Mouse (Mus musculus) midbrain, embryonic 14.5 days (tissue): ENCODE results near the gene Mogs. TPM values are rescaled to one million over a fixed set of nuclear protein-coding genes. Genes with fewer than 3 reads are reported as not detected.

Experiments
- ATAC-seq: fragments of 200-750 bp; cut with Nextera tagmentation; 2 replicates; pipeline ENCODE4 v1.8.0; 2017; ENCODE audit warnings: moderate number of reproducible peaks, moderate library complexity; ENCODE audit not compliant: low FRiP score, low TSS enrichment
- DNase-seq: peaks from one replicate; pipeline ENCODE4 v3.0.0-alpha.2; 2015
- H3K27ac ChIP-seq: fragments of 300-500 bp; sonication (generic); replicated peaks from 2 replicates; pipeline ENCODE4 v1.5.1; 2014; ENCODE audit warnings: mild to moderate bottlenecking, low read depth, low read length, moderate library complexity
- H3K27me3 ChIP-seq: fragments of 300-500 bp; sonication (generic); 2 replicates; pipeline ENCODE4 v1.6.1; 2014; ENCODE audit warnings: low read length, control low read depth, mixed read lengths; ENCODE audit not compliant: control insufficient read depth, insufficient read depth
- H3K36me3 ChIP-seq: fragments of 300-500 bp; sonication (generic); 2 replicates; pipeline ENCODE4 v1.6.1; 2014; ENCODE audit warnings: low read length, control low read depth; ENCODE audit not compliant: control insufficient read depth, insufficient read depth
- H3K4me1 ChIP-seq: fragments of 300-500 bp; sonication (generic); 2 replicates; pipeline ENCODE4 v1.6.1; 2014; ENCODE audit warnings: mild to moderate bottlenecking, antibody characterized with exemption, low read length, control low read depth; ENCODE audit not compliant: control insufficient read depth, insufficient read depth
- H3K4me2 ChIP-seq: fragments of 300-500 bp; sonication (generic); 2 replicates; pipeline ENCODE4 v1.6.1; 2014; ENCODE audit warnings: mild to moderate bottlenecking, low read length, moderate library complexity
- H3K4me3 ChIP-seq: fragments of 300-500 bp; sonication (generic); replicated peaks from 2 replicates; pipeline ENCODE4 v1.5.1; 2014; ENCODE audit warnings: low read depth, low read length
- H3K9ac ChIP-seq: fragments of 300-500 bp; sonication (generic); replicated peaks from 2 replicates; pipeline ENCODE4 v1.6.1; 2014; ENCODE audit warnings: mild to moderate bottlenecking, low read length, moderate library complexity
- H3K9me3 ChIP-seq: fragments of 300-500 bp; sonication (generic); 2 replicates; pipeline ENCODE4 v1.6.1; 2016; ENCODE audit warnings: low read length, control low read depth, mixed read lengths; ENCODE audit not compliant: control insufficient read depth
- WGBS: fragments of 180-500 bp; shearing (Covaris S2); extraction: QIAGEN DNeasy Blood & Tissue Kit; methylation state at CpG from one replicate; pipeline ENCODE4 v1.1.7; 2014; 5-methylcytosine and 5-hydroxymethylcytosine counted together
- polyA plus RNA-seq: library from polyadenylated mRNA; unstranded; fragments of >200 nt; fragmentation: Nextera tagmentation; extraction: Ambion mirVana; gene quantifications from 2 replicates; pipeline ENCODE4 v1.2.1, GENCODE M21; 2014

Mogs gene
- polyA plus RNA-seq, 1 experiment from 2014 or later = 22.4 TPM

DNA sequence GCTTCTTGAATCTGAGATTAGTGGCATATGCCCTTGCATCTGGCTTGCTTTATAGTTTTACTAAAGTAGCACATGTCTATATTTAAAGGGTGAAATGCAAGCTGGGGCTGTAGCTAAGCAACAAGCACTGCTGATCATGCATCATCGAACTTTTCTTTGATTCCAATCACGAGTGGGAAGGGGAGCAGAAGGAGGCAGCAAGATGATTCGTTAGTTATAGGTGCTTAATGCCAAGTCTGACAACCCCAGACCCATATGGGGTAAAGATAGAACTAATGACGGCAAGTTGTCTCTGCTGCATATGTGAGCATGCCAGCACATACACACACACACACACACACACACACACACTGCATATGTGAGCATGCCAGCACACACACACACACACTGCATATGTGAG, 11.1 kb upstream of the Mogs start:
- Histone ChIP-seq H3K4me3 (no peak overlapping the region), H3K4me2 (no peak overlapping the region), H3K9ac (no peak overlapping the region), H3K27ac (no peak overlapping the region), H3K4me1 (peaks cover 26% of the 10 kb centered on the region), H3K9me3 (no peaks in the 10 kb centered on the region), H3K27me3 (no peaks in the 10 kb centered on the region), H3K36me3 (no peaks in the 10 kb centered on the region)
- 75% methylated on average over 4 of the region's 4 CpGs for WGBS
- DNase-seq (no peak), ATAC-seq (no peak)

DNA sequence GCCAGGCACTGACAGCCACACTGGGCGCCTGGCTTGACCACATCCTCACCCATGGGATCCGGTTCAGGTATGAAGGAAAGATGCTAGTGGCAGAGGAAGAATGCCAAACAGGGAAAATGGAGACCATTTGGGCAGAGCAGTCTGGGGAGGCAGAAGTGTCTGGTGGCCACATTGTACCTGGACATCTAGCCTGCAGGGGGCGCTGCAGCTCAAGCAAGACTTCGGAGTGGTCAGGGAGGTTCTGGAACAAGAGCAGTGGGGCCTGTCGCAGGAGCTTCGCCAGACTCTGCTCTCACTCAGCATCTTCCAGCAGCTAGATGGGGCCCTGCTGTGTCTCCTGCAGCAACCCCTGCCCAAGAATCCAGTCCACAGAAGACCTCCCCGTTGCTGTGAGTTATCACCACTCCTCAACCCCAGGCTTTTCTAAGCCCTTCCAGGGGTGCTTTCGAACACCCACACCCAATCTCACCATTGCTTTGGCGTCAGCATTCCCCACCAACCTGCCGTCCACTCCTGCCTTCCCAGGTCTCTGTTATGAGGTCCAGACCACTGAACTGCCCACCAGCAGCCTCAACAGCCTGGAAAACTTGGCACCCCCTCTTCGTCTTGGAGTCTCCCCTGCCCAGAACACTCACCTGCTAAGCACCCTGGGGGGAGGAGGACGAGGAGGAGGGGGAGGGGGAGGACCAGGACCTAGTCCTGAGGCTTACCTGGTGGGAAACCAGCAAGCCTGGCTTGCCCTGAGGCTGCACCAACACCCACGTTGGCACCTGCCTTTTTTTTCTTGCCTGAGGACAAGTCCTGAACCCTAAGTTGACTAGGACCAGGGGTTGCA, 7.5 kb upstream of the Mogs start:
- DNase-seq = peak; percentile 76
- WGBS = 33% methylated on average over 13 of the region's 13 CpGs
- H3K27me3 ChIP-seq = no peaks in the 10 kb centered on the region
- H3K9ac ChIP-seq = peak overlapping the region; percentile 88; the same call in 1 of the 2 replicates
- H3K4me1 ChIP-seq = peaks cover 26% of the 10 kb centered on the region
- 0 out of 2 replicates have a peak, but pooled peaks cover 8% of the 10 kb centered on the region for H3K36me3 ChIP-seq
- ATAC-seq = no peak
- H3K9me3 ChIP-seq = no peaks in the 10 kb centered on the region
- H3K4me2 ChIP-seq = peak overlapping the region; percentile 91
- H3K27ac ChIP-seq = peak overlapping the region; percentile 83; the same call in 1 of the 2 replicates
- peak overlapping the region; percentile 90 for H3K4me3 ChIP-seq

DNA sequence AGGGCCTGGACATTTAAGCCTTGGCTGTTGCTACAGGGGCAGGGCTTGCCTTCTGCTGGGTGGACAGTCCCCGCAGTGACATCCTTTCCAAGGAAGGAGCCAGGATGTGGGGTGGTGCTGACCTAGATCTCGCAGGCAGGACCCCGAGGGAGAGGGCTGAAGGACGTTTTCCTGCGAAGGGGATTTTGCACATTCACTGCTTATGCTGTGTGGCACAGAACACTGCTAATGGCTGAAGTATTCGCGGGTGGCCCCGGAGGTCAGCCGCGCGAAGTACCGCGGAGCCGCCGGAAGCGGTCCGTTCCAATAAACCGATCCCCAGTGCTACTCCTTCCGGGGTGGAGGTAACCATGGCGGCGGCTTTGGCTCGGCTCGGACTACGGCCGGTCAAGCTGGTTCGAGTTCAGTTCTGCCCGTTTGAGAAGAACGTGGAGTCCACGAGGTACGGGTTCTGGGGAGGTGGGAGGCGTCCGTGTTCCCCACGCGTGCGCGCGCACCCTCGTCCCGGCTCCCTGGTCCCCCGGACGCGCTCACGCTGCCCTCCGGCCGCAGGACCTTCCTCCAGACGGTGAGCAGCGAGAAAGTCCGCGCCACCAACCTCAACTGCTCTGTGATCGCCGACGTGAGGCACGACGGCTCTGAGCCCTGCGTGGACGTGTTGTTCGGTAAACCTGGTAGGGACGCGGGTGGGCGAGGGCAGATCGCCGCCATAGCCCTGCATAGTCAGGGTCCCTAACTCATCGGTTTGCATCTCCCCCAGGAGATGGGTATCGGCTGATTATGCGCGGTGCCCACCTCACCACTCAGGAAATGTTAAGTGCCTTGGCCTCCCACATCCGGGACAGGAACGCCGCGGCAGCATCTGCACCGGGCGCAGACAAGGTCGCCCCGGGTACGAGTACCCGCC, 6.3 kb upstream of the Mogs start, which contains the start of gene Mrpl53:
TSS of gene Mrpl53 (plus strand) at position 279 of the 907 bp plus-strand sequence.
- ATAC-seq (peak; percentile 90), DNase-seq (peak; percentile 89)
- Histone ChIP-seq H3K9ac (peak within 1 kb of the TSS; percentile 88), H3K9me3 (no peaks in the 10 kb centered on the region), H3K27ac (peak within 1 kb of the TSS; percentile 83), H3K27me3 (no peaks in the 10 kb centered on the region), H3K4me1 (peaks cover 20% of the 10 kb centered on the region), H3K4me2 (peak within 1 kb of the TSS; percentile 91), H3K4me3 (peak within 1 kb of the TSS; percentile 90), H3K36me3 (0 out of 2 replicates have a peak, but pooled peaks cover 8% of the 10 kb centered on the region)
- under 1% methylated on average over 76 of the region's 76 CpGs for WGBS

DNA sequence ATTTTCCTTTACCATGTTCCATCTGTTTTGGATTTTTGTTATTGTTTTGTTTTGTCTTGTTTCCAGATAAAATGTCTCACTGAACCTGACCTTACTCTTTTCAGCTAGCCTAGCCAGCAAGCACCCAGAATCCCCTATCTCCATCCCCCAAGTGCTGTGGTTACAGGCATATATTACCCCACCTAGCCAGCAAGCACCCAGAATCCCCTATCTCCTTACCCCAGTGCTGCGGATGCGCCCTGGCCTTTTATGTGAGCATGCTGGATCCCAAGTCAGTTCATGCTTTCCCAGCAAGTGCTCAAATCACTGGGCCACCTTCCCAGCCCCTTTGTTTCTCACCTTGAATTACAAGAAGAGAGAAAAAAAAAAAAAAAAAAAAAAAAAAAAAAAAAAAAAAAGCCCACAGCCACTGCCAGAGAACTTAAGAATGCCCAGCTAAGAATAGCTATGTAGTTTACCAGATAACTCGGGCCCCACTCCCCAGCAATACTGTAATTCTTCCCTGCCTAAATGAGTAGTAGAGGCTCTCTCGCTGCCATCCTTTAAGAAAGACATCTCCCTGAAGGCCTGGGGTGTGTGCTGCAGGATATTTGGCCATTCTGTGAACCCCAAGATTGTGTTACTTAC, 3.7 kb upstream of the Mogs start:
- Histone ChIP-seq H3K9me3 (no peaks in the 10 kb centered on the region), H3K9ac (no peak overlapping the region), H3K4me1 (peaks cover 33% of the 10 kb centered on the region), H3K27ac (no peak overlapping the region), H3K4me3 (no peak overlapping the region), H3K4me2 (no peak overlapping the region), H3K36me3 (0 out of 2 replicates have a peak, but pooled peaks cover 8% of the 10 kb centered on the region), H3K27me3 (no peaks in the 10 kb centered on the region)
- 90% methylated on average over 4 of the region's 4 CpGs for WGBS
- DNase-seq (no peak), ATAC-seq (no peak)

DNA sequence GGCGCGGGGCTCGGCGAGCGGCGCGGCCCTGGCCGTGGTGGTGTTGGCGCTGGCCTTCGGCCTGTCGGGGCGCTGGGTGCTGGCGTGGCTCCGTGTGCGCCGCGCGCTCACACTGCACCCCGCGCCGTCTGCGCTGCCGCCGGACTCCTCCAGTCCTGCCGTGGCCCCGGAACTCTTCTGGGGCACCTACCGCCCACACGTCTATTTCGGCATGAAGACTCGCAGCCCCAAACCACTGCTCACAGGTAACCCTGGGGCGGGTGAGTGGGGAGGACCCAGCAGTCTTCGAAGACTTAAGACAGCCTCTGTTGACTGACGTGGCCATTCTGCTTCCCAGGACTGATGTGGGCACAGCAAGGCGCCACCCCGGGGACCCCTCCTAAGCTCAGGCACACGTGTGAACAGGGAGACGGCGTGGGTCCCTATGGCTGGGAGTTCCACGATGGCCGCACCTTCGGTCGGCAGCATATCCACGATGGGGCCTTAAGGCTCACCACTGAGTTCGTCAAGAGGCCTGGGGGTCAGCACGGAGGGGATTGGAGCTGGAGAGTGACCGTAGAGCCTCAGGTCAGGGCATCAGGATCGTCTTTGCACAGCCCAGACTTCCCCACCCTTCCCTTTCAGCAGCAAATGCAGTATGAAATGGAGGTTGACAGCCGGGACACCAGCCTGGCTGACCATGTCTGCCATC, 531 bp downstream of the Mogs start:
- Histone ChIP-seq H3K36me3 (peaks cover 40% of the 10 kb centered on the region), H3K27me3 (no peaks in the 10 kb centered on the region), H3K9ac (peak overlapping the region; percentile 82), H3K4me2 (peak overlapping the region; percentile 76), H3K27ac (peak overlapping the region; percentile 67), H3K9me3 (no peaks in the 10 kb centered on the region), H3K4me1 (peaks cover 28% of the 10 kb centered on the region), H3K4me3 (peak overlapping the region; percentile 83)
- ATAC-seq (no peak; the same call in 1 of the 2 replicates), DNase-seq (no peak)
- 1% methylated on average over 48 of the region's 48 CpGs for WGBS

DNA sequence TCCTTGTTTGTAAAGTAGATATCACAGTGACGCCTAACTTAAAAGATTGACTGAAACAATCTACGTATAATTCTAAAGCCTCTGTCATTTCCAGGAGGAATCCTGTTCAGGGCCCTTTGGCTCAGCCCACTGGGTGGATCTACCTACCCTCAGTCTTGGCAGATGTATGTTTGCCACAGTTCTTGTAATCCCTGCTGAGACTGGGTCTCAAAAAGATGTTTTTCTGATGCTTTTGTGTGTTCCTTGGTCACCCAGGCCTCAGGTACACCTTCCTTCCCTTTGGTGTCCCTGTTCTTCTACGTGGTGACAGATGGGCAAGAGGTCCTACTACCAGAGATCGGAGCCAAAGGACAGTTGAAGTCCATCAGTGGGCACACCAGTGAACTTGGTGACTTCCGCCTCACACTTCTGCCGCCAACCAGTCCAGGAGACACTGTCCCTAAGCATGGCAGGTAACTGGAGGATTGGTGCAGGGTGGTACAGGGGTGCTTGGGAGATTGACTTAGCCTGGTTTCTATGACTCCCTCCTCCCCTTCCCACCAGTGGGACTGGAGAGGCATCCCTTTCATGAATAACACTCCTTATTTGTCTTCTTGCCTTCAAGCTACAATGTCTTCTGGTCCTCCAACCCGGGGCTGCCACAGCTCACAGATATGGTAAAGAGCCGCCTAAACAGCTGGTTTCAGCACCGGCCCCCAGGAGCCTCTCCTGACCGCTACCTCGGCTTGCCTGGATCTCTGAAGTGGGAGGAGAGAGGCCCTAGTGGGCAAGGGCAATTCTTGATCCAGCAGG, 1.3 kb downstream of the Mogs start:
- Histone ChIP-seq H3K4me1 (peaks cover 28% of the 10 kb centered on the region), H3K27ac (no peak overlapping the region)
- WGBS = 80% methylated on average over 11 of the region's 11 CpGs

DNA sequence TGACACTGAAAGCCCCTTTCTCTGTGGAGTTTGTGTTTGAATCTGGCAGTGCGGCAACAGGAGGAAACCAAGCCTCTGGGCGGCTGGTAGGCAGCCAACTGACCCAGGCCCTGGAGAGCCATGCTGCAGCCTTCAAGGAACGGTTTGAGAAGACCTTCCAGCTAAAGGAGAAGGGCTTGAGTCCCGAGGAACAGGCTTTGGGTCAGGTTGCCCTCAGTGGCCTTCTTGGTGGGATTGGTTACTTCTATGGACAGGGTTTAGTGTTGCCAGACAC, 1.8 kb downstream of the Mogs start:
- Histone ChIP-seq H3K9me3 (no peaks in the 10 kb centered on the region), H3K9ac (no peak overlapping the region), H3K4me3 (0 out of 2 replicates have a peak overlapping the region, but pooled peaks have one; percentile 83), H3K4me2 (peak overlapping the region; percentile 76), H3K27ac (no peak overlapping the region), H3K27me3 (no peaks in the 10 kb centered on the region), H3K36me3 (peaks cover 32% of the 10 kb centered on the region), H3K4me1 (peaks cover 28% of the 10 kb centered on the region)
- ATAC-seq = no peak
- no peak for DNase-seq
- WGBS = 83% methylated on average over 4 of the region's 4 CpGs

More for the DNA sequence above, 1.3 kb downstream of the Mogs start:
- H3K36me3 ChIP-seq = peaks cover 33% of the 10 kb centered on the region
- no peaks in the 10 kb centered on the region for H3K27me3 ChIP-seq
- peak overlapping the region; percentile 82 for H3K9ac ChIP-seq
- H3K4me2 ChIP-seq = peak overlapping the region; percentile 76
- no peaks in the 10 kb centered on the region for H3K9me3 ChIP-seq
- DNase-seq (no peak), ATAC-seq (no peak)
- H3K4me3 ChIP-seq = peak overlapping the region; percentile 83
